Mouse (Mus musculus) fat pad, adult 2 months (tissue): Measurements from ENCODE around the gene Cdkn3.
"Not testable (repeated sequence)": the region's sequence is repeated elsewhere in the genome, so short reads cannot be mapped to it uniquely, and the experiment has no call there.

Source experiments
- DNase-seq: peaks from one replicate; pipeline ENCODE4 v3.0.0-alpha.2; 2011; ENCODE audit warnings: low read depth, low spot score; ENCODE audit errors: extremely low read depth

Cdkn3 gene

DNA sequence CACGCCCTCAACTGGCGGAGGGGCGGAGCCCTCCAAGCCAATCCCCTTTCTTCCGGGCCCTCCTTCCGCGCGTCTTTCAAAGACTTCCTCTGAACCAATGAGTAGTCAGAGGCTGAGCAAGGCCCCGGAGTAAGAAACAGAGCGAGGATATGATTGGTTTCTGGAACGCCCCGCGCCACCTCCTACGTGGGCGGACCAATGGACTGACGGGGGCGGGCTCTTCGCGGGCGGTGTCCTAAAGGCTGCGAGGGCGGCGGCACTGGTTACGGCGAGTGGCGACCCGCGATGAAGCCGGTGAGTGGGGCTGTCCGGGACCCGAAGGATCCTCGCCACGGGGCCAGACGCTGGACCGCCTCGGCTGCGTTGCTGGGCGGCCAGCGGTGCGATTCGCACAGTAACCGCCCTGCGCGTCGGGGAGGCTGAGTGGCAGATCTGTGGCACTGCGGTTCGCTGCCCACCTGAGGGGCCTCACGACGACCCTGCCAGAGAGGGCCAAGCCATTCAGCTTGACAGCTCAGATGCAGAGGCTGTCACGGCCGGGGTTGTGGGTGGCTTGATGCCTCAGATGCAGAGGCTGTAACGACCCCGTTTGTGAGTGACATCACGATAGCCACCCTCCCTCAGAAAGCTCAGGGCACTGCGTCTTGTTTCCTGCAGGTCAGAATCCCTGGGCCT lies at the start of gene Cdkn3:
Gene Cdkn3, plus strand, starts transcription at position 187 of the 675 bp plus-strand sequence.
- DNase-seq = peak; percentile 65

DNA sequence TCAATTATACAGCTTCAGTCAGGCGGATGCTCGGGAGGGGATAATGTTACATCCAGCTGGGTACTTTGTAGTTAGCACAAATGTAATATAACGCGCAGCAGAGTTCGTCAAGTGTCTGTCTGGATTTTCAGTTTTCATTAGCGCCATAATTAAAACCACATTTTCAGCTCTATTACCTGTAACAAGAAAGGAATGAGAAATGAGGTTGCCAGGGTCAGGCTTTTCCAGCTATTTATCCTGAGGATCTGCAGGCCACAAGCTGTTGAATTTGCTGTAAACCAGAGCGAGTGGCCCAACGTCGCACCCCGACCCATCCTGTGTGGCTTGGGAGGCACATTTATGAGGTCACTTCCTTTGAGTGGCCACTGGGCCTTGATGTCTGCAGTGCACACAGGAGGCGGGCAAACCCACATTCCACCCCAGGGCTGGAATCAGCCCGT lies 41.8 kb upstream of the Cdkn3 start:
- no peak for DNase-seq

DNA sequence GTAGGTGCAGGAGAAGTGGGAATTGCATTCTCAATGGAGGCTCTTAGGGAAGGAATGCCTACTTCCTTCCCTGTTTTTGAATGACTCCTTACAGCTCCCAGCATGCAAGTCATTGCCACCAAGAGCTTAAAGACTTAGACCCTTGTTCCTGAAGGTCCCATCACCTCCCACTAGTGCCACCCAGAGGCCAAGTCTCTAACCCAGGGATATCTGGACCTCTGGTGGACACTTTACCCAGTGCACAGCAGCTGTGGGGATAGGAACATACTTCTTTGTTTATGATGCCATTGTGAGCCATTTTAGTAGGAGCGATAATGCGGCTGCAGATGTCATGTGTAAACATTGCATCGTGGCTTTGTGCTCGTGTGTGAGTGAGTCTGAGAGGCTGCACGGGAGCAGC lies 38.3 kb upstream of the Cdkn3 start:
- no peak for DNase-seq

DNA sequence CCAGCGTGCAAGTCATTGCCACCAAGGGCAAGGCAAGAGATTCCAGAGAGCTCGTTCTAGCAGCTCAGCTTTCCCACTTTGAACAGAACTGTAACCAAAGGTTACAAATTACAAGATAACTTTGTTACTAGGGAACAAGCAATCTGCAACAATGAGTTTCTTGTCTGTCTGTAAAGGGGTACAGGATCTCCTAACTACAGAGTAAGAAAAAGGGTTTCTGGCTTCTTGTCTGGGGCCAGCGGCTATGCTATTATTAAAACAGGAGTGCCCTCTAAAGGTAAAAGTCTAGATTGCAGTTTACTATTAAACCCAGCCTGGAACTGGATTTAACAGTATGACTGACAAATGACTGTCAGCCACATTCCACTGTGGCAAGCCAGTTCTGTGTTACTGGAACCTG lies 36.5 kb upstream of the Cdkn3 start:
- DNase-seq = no peak

DNA sequence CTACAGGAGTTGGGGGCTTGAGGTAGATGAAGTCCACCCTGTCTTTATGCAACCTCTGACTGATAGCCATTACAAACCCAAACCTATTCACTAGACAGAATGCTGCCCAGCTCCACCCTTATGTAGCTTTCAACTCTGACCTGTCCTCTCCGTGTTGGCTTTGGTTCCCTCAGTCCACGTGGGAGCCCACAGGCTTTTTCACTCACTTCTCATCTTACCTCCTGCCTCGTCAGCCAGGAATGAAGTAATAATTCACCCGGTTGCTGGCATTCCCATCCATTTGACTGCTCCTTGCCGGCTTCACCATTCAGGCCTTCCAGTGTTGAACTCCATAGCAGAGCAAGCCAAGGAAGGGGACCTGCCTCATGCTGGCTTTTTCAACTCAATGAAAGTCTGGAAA lies 35.4 kb upstream of the Cdkn3 start:
- DNase-seq = no peak

DNA sequence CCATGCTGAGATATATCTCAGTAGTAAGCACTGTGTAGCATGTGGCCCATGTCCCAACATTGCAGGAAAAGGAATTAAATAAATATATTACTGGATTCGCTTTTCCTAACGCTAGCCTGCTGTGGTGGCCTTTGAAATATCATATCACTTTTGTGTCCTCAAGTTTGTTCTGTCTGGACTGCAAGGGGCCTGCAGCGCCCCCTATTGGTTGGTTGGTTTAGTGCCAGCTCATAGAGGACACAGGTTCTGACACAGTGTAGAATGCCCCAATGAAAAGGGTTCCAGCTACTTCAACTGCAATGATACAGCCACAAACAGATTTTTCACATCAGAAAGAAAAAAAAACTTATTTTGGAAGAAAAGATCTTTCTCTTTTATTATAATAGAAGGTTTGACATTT lies 34.6 kb upstream of the Cdkn3 start:
- no peak for DNase-seq

DNA sequence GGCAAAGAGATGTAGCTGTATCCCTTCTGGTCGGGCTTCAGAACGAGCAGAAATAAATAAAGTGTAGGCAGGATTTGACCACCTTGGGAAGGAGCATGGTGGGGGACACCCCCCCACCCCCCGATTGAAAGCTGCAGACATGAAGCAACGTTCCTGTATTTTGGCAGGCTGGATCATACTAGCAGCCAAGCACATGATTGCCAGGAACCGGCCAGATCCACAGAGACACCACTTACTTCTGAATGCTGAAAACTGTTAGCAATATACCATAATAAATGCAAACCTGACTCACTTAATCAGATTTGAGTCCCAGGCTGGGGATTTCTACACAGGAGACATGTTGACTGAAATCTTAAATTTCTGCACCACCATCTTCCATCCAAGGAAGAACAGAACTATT lies 26.1 kb upstream of the Cdkn3 start:
- DNase-seq = no peak

DNA sequence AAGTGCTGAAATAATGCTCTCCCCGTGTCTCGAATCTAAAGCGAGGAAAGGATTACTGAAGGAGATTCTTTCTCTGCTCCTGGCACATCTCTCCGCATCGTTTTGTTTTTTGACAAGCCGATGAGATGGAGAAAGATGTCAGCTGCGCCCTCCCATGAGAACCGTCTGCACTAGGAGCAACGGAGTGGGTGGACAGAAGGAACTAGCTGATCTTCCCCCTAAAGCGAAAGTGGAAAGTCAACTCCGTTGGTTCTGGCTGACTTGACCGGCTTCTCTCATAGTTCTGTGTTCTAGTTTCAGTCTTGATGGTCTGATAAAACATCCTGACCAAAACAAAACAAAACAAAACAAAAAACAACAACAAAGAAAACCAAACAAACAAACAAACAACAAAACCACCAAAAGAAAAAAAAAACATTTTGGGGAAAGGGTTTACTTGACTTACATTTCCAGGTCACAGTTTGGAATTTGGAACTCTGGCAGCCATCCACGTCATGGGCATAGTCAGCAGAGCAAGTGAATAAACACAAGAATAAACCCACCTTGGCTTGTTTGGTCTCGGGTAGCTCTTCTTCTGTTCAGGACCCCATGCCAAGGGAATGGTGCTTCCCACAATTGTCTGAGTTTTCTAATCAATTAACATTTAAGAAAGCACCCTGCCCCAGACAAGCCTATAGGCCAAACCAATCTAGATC lies 25.4 kb upstream of the Cdkn3 start:
- DNase-seq = no peak

DNA sequence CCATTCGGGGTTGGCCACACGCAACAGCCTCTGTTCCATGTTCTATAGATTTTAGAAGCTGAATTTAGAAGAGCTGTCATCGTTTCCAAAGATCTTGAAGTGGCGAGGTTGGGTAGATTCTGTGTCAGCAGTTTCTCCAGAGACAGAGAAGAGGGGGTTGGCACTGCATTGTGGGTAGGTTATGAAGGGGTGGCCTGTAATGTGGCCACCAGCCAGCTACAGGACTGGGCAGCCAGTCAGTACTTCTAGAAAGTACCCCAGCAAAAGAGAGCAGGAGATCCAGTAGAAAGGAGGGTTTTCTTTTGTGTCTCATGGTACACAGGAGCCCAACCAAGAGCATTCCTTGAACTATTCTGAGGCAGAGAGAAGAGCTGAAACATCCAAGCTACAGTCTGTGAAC lies 24.0 kb upstream of the Cdkn3 start:
- DNase-seq = no peak

DNA sequence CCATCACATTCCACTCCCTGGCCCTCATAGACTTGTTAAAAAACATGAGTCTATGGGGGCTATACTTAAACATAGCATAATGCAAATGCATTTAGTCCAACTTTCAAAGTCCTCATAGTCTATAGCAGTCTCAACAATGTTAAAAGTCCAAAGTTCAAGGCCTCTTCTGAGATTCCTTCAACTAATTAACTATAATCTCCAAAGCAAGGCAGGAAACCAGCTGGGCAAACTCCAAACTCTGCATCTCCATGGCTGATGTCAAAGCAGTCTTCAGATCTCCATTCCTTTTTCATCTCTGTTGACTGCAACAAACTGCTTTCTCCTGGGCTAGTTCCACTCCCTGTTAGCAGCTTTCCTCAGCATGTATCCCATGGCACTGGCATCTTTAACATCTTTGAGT lies 23.0 kb upstream of the Cdkn3 start:
- not testable (repeated sequence) for DNase-seq

DNA sequence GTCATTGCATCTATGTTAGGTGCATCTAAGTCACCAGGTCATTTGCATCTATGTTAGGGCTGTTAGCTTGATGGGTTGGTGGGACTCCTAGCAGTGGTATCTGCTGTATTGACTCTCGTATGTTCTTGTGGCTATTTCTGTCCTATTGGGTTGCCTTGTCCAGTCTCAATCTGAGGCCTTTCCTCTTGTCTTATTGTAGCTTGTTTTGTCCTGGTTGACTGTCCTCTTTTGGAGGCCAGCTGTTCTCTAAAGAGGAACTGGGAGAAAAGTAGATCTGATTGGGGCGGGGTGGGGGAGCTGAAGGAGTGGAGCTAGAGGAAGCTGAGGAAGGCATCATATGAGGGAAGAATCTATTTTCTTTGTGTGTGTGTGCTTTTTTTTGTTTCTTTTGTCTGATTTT lies 17.7 kb upstream of the Cdkn3 start:
- DNase-seq = no peak

DNA sequence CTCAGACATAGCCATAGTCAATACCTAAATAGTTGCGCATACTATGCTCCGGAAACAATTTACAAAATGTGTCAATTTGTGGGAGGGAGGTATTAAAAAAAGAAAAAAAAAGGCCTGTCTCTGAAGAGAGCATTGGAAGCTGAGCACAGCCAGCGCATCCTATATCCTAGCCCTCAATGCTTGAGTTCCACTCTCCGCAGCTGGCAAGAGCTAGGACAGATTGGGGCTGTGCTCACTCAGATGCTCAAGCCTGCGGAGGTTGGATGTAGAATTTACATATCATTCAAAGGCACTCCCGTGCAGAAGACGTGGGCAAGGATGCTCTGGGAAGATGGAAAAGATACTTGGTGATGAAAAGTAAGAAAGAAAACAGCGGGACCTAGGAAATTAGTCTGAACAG lies 14.9 kb upstream of the Cdkn3 start:
- no peak for DNase-seq

DNA sequence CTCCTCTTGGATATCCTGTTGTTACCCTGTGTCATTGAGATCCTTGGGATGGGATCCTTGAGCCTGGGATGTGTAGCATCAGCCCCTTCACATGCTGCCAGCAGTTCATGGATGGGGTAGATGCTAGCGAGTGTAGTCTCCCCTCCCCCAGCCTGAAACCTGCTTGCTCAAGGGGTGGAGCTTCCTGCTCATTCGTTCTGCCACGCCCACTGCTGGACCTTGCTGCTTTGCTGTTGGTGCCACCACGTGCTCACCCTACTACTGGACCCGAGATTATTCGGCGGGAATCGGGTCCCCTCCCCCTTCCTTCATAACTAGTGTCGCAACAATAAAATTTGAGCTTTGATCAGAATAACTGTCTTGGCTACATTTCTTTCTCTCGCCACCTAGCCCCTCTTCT lies 6.0 kb upstream of the Cdkn3 start:
- not testable (repeated sequence) for DNase-seq

DNA sequence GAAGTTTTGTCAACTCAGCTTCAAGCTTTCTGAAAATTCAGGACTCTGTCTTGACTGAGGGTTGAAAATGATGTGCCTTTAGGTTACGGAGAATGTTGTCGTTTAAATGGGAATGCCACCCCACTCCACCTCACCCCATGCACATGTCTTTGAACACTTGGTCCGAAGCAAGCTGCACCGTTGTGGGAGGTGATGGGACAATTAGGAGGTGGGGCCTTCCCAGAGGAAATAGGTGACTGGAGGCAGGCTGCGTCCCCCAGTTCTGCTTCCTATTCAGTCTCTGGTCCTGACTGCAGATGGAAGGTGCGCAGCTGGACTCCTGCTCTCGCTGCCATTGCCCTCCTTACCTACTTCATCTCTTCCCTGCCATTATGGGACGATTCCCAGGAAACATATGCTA lies 4.5 kb upstream of the Cdkn3 start:
- DNase-seq = no peak

DNA sequence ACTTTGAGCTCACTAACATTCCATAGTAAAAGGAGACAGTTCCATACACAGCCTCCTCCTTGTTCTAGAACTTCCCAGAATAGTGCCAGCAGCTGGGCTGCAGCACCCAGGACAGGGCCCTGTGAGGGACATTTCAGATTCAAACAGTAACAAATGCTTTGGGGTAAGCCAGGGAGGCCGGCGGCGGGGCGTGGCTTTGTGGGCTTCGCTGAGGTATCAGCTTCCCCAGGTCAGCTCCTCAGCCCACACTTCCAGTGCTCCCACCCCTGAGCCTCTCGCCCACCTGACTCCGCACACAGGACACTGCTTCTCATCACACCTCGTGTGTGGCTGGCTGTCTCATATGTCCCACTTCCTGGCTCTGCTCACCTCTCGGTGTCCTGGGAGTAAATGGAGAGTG lies 2.6 kb upstream of the Cdkn3 start:
- no peak for DNase-seq

DNA sequence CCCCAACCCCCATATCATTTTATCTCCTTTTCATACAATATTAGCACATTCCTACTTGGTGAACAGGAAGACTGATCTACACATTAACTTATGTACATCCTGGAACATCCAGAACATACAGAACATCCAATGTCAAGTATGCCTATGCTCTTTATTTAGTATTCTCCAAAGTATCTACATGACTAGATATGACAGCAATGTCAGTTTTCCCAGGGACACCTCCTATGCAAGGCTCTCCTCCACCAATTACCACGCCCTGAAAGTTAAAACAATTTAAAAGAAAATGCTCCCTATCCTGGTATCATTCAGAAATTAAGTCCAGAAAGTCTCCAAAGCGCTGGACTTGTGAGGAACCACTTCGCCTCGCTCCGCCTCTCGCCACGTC lies 379 bp upstream of the Cdkn3 start:
- no peak for DNase-seq

DNA sequence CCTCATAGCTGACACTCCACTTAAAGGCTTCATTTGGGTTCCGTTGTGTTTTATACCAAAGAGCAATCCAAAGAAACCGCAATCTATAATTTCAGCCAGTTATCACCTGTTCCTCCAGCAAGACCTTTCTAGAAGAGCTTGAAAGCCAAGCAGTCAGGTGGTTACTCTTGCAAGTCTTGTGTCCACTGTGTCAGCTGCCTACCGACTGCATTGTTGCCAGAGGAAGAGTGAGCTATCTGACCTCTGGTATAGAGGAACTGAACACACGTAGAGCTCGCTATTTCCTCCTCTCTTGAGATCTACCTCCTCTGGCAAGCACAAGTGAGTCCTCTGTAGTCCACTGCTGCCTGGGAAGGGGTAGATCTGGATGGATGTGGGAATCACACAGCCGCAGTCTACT lies 845 bp downstream of the Cdkn3 start:
- no peak for DNase-seq

DNA sequence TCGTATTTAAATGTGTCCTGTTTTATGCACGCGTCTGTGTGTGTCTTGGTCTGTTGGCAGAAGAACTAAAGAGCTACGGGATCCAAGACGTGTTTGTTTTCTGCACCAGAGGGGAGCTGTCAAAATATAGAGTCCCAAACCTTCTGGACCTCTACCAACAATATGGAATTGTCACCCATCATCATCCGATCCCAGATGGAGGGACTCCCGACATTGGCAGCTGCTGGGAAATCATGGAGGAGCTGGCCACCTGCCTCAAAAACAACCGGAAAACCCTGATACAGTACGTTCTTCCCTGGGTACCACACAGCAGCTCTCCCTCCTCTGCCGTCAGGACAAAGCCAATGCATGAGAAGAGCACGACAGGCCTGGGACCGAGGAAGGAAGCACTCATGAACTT lies 6.8 kb downstream of the Cdkn3 start:
- DNase-seq = no peak

DNA sequence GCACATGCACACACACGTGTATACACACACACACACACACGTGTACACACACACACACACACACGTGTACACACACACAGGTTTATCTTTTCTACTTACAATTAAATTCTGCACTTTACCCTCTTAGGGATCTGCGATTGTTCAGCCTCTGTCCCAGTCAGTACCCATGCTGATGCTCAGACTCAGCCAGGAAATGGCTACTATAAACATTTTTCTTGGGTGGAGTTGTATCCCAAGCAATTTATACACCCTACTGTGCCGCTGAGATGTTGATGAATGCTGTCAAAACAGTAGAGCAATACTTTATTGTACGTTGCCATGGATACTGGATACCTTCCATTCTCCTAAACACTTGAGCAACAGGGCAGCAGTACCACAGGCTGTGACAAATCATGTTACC lies 9.7 kb downstream of the Cdkn3 start:
- no peak for DNase-seq

DNA sequence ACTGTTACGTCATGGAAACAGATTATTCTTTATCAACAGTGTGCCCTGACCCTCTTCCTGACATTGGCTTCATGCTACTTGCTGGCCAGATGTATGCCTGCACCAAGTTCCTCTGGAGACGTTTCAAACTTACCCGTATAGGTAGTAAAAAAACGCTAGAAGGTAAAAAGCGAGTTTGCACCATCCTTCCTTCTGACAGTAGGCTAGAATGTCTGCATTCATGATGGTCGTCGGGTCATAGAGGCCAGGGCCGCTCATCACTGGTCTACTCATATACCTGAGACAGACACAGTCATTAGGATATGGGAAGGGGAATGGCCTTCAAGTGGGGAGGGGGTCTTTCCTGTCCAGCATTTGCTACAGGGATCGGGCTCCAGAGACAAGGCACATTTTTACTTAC lies 18.4 kb downstream of the Cdkn3 start:
- no peak for DNase-seq

DNA sequence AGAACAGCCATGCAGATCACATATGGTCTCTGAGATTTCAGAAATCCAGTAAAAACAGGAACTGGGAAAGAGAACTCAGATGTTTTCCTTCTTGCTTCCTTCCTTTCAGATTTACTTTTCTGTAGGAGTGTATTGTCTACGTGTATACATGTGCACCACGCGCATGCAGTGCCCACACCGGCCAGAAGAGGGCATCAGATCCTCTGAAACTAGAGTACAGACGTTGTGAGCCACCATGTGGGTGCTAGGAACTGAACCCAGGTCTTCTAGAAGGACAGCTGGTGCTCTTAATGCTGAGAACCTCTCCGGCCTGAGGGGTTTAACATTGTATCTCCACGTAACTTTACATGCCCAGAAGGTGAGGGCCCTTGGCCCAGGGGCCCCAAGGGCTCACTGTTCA lies 18.9 kb downstream of the Cdkn3 start:
- DNase-seq = no peak

DNA sequence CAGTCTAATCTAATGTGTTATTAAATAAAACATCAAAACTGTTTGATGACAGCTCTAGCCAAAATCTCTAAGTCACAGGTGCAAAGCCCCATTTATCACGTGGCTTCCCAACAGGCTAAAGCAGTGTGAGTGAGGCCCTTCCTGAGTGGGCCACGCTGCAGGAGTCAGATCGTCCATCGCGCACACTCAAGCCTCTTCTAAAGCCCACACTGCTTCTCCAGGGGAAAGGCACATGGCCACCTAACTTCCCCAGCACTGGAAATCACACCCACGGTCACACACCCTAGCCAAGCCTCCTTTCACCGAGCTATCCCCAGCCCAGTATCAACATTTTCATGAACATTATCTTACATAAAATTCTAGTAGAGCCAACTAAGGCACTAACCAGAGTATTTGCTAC lies 20.7 kb downstream of the Cdkn3 start:
- no peak for DNase-seq
